Mouse (Mus musculus) forebrain, postnatal 0 days (tissue): ENCODE results near the gene Paqr4. TPM values are rescaled to one million over a fixed set of nuclear protein-coding genes. Genes with fewer than 3 reads are reported as not detected.

Source experiments
- ATAC-seq: fragments of 200-750 bp; cut with Nextera tagmentation; 2 replicates; pipeline ENCODE4 v1.8.0; 2017; ENCODE audit warnings: mild to moderate bottlenecking, moderate library complexity
- DNase-seq: peaks from one replicate; pipeline ENCODE4 v3.0.0-alpha.2; 2015
- H3K27ac ChIP-seq: fragments of 300-500 bp; sonication (generic); 2 replicates; pipeline ENCODE4 v1.5.1; 2014; ENCODE audit warnings: low read depth, mild to moderate bottlenecking, antibody characterized with exemption, low read length, moderate library complexity, mixed read lengths
- H3K27me3 ChIP-seq: fragments of 300-500 bp; sonication (generic); 2 replicates; pipeline ENCODE4 v1.6.1; 2014; ENCODE audit warnings: mild to moderate bottlenecking, low read length, mixed read lengths; ENCODE audit not compliant: insufficient read depth
- H3K36me3 ChIP-seq: fragments of 300-500 bp; sonication (generic); 2 replicates; pipeline ENCODE4 v1.6.1; 2014; ENCODE audit warnings: mild to moderate bottlenecking, moderate library complexity; ENCODE audit not compliant: insufficient read depth
- H3K4me1 ChIP-seq: fragments of 300-500 bp; sonication (generic); 2 replicates; pipeline ENCODE4 v1.6.1; 2014; ENCODE audit warnings: antibody characterized with exemption; ENCODE audit not compliant: insufficient read depth
- H3K4me2 ChIP-seq: fragments of 300-500 bp; sonication (generic); 2 replicates; pipeline ENCODE4 v1.6.1; 2014; ENCODE audit warnings: low read depth, mild to moderate bottlenecking, moderate library complexity
- H3K4me3 ChIP-seq: fragments of 300-500 bp; sonication (generic); 2 replicates; pipeline ENCODE4 v1.5.1; 2014; ENCODE audit warnings: low read depth, low read length, mixed read lengths
- H3K9ac ChIP-seq: fragments of 300-500 bp; sonication (generic); 2 replicates; pipeline ENCODE4 v1.6.1; 2014; ENCODE audit warnings: mild to moderate bottlenecking
- H3K9me3 ChIP-seq: fragments of 300-500 bp; sonication (generic); 2 replicates; pipeline ENCODE4 v1.6.1; 2016; ENCODE audit warnings: low read length
- CTCF ChIP-seq: sonication (generic); IDR thresholded peaks from 2 replicates; pipeline ENCODE4 v1.5.1; 2016; ENCODE audit warnings: antibody characterized with exemption, control low read depth, low read depth
- WGBS: fragments of 180-500 bp; shearing (Covaris S2); extraction: QIAGEN DNeasy Blood & Tissue Kit; methylation state at CpG from one replicate; pipeline ENCODE4 v1.1.7; 2014; 5-methylcytosine and 5-hydroxymethylcytosine counted together
- polyA plus RNA-seq: library from polyadenylated mRNA; unstranded; fragments of >200 nt; fragmentation: Nextera tagmentation; extraction: Ambion mirVana; gene quantifications from 2 replicates; pipeline ENCODE4 v1.2.1, GENCODE M21; 2015
- total RNA-seq: library from RNA; depleted of rRNA; stranded (reverse); fragments of >200 nt; gene quantifications from 2 replicates; pipeline ENCODE4 v1.2.3, GENCODE M21; 2014; rRNA removed

Paqr4 gene
- total RNA-seq, result 51.9 and 54.9 TPM in 2 replicates
- polyA plus RNA-seq, result 48.8 and 56.9 TPM in 2 replicates

- Histone ChIP-seq H3K4me1 (peaks cover 13% of the 10 kb centered on the region), H3K4me2 (peak within 1 kb of the TSS; percentile 94), H3K36me3 (peaks cover 10% of the 10 kb centered on the region; the same call in 1 of the 2 replicates), H3K9me3 (no peaks in the 10 kb centered on the region), H3K9ac (peak within 1 kb of the TSS; percentile 79), H3K4me3 (peak within 1 kb of the TSS; percentile 68), H3K27me3 (peaks cover 42% of the 10 kb centered on the region), H3K27ac (peak within 1 kb of the TSS; percentile 66)
- 7% methylated on average over 13 of the region's 13 CpGs for WGBS
- ATAC-seq, result peak; percentile 3; the same call in 1 of the 2 replicates
- no peak for DNase-seq
- TF ChIP-seq CTCF, result 0 out of 2 replicates have a peak, but pooled peaks have one; percentile 1
Measured at GRCm38 (mm10) chr17:23740598-23741021, at the start of gene Paqr4. Gene Paqr4, minus strand, starts transcription at chr17:23740867.

DNA sequence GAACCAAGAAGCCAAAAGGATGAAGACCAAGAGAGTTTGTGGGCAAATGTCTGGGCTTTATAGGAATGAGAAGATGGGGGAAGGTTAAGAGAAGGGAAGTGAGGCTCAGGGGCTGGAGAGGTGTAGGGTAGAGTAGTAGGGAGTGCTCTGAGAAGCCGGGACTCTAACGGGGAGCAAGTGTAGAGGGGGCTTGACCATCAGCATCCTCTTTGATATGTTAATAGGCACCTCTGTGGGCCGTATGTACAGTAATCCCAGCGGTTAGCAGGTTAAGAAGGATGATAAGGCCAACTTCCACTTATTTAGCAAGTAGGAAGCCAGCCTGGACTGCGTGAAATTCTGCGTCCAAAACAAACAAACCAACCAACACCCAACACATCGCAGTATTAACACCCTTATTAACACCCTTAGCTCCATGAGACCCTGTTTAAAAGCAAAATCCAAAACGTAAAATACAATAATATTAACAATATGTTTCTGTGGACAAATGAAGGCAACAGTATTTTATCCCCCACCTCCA, 49.1 kb upstream of the Paqr4 start:
- Histone ChIP-seq H3K4me1 (peaks cover 23% of the 10 kb centered on the region), H3K9ac (peak overlapping the region; percentile 86), H3K4me2 (peak overlapping the region; percentile 86), H3K27me3 (no peaks in the 10 kb centered on the region), H3K4me3 (peak overlapping the region; percentile 44), H3K36me3 (no peaks in the 10 kb centered on the region), H3K9me3 (no peaks in the 10 kb centered on the region), H3K27ac (peak overlapping the region; percentile 87)
- ATAC-seq (no peak), DNase-seq (no peak)
- TF ChIP-seq CTCF, result no peak
- WGBS, result 12% methylated on average over 8 of the region's 8 CpGs

DNA sequence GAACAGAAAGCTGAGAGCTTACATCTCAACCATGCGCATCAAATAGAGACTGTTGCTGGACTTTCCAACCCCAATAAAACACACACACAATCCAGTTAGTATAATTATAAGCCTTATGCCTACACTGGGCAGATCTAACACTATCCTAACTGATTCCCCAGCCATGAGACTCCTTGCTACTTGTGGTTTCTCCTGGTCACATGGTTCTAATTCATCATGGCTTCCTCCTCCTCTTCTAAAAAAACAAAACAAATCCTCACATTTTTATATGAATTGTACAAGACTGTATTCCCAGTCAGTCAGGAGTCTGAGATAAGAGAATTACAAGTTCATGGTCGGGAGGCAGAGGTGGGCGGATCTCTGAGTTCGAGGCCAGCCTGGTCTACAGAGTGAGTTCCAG, 48.3 kb upstream of the Paqr4 start:
- 90% methylated on average over 4 of the region's 4 CpGs for WGBS
- Histone ChIP-seq H3K9ac (no peak overlapping the region), H3K27me3 (no peaks in the 10 kb centered on the region), H3K4me3 (no peak overlapping the region), H3K27ac (no peak overlapping the region), H3K9me3 (no peaks in the 10 kb centered on the region), H3K36me3 (no peaks in the 10 kb centered on the region), H3K4me2 (no peak overlapping the region), H3K4me1 (peaks cover 23% of the 10 kb centered on the region)
- ATAC-seq, result no peak
- no peak for TF ChIP-seq CTCF
- DNase-seq, result no peak

GRCm38 (mm10) chr17:23786510-23786931, 45.9 kb upstream of the Paqr4 start:
- Histone ChIP-seq H3K36me3 (no peaks in the 10 kb centered on the region), H3K4me2 (peak overlapping the region; percentile 82), H3K27ac (peak overlapping the region; percentile 83), H3K27me3 (no peaks in the 10 kb centered on the region), H3K9ac (peak overlapping the region; percentile 70), H3K4me3 (peak overlapping the region; percentile 59), H3K9me3 (no peaks in the 10 kb centered on the region), H3K4me1 (peaks cover 22% of the 10 kb centered on the region)
- ATAC-seq, result peak; percentile 66
- no peak; the same call in 1 of the 2 replicates for TF ChIP-seq CTCF
- 11% methylated on average over 13 of the region's 13 CpGs for WGBS
- DNase-seq, result peak; percentile 77

- ATAC-seq, result peak; percentile 89
- H3K4me2 ChIP-seq, result peak within 1 kb of the TSS; percentile 82
- DNase-seq, result peak; percentile 95
- 3% methylated on average over 43 of the region's 43 CpGs for WGBS
- H3K27ac ChIP-seq, result peak within 1 kb of the TSS; percentile 83
- H3K4me1 ChIP-seq, result peaks cover 15% of the 10 kb centered on the region
- H3K9ac ChIP-seq, result peak within 1 kb of the TSS; percentile 70
- no peaks in the 10 kb centered on the region for H3K27me3 ChIP-seq
- no peaks in the 10 kb centered on the region for H3K9me3 ChIP-seq
- peak within 1 kb of the TSS; percentile 59 for H3K4me3 ChIP-seq
- TF ChIP-seq CTCF, result no peak; the same call in 1 of the 2 replicates
- H3K36me3 ChIP-seq, result no peaks in the 10 kb centered on the region
Measured at GRCm38 (mm10) chr17:23785561-23786471, 45.1 kb upstream of the Paqr4 start, which contains the start of gene Flywch2. Gene Flywch2, minus strand, starts transcription at chr17:23786081.

- Histone ChIP-seq H3K27me3 (no peaks in the 10 kb centered on the region), H3K9ac (no peak overlapping the region), H3K9me3 (no peaks in the 10 kb centered on the region), H3K4me2 (no peak overlapping the region), H3K36me3 (no peaks in the 10 kb centered on the region; the same call in 1 of the 2 replicates), H3K4me1 (peaks cover 6% of the 10 kb centered on the region; the same call in 1 of the 2 replicates), H3K4me3 (no peak overlapping the region), H3K27ac (no peak overlapping the region)
- ATAC-seq (no peak), DNase-seq (no peak)
- no peak for TF ChIP-seq CTCF
Measured at GRCm38 (mm10) chr17:23783352-23783751, 42.7 kb upstream of the Paqr4 start.
